ENCODE assay signal across 9 mouse cellular contexts in genomic region chr8:70763354-70763753, GRCm38 (mm10). TPM values are rescaled to one million over a fixed set of nuclear protein-coding genes. Genes with fewer than 3 reads are reported as not detected.
DNase-seq lines count a peak whose midpoint lies in the region; ATAC-seq and TF ChIP-seq lines count a peak whose summit lies in the region.
"Had no signal": no experiment of that assay in that cellular context is flagged by ENCODE, and none has a peak within 500 bp of the region (broad histone marks: within the 10 kb centered on the region; RNA-seq: fewer than 3 reads in every experiment).

No protein-coding gene starts in this region.

- H3K4me1 ChIP-seq in kidney, embryonic 16.5 days (ENCODE audit: insufficient read depth, low read length) = peaks cover 46% of the 10 kb centered on the region
- H3K4me1 ChIP-seq in G1E (ENCODE audit: insufficient read depth, low read depth, low read length) = peaks cover 90% of the 10 kb centered on the region
- peaks cover 27% of the 10 kb centered on the region for H3K4me1 ChIP-seq in cerebellum, adult 2 months (ENCODE audit: control insufficient read depth, insufficient read depth, low read length)
- H3K4me1 ChIP-seq in limb, embryonic 11.5 days (ENCODE audit: control insufficient read depth, insufficient read depth, low read length) = peaks cover 20% of the 10 kb centered on the region

- H3K27me3 ChIP-seq in kidney, embryonic 16.5 days (ENCODE audit: insufficient read depth, low read length) = no peaks in the 10 kb centered on the region
- H3K27me3 ChIP-seq in G1E (ENCODE audit: insufficient read depth, low read length) = no peaks in the 10 kb centered on the region
- H3K27me3 ChIP-seq in cerebellum, adult 2 months (ENCODE audit: control insufficient read depth, insufficient read depth, low read length) = no peaks in the 10 kb centered on the region
- H3K27me3 ChIP-seq in limb, embryonic 11.5 days (ENCODE audit: control insufficient read depth, insufficient read depth, low read length) = no peaks in the 10 kb centered on the region
- H3K27me3 ChIP-seq: embryonic facial prominence, embryonic 12.5 days had no signal

- H3K4me2 ChIP-seq in kidney, embryonic 16.5 days (replicated peaks; ENCODE audit: low read depth, low read length) = no peak overlapping the region
- H3K4me2 ChIP-seq in limb, embryonic 11.5 days (ENCODE audit: low read depth, severe bottlenecking) = no peak overlapping the region
- H3K4me2 ChIP-seq: embryonic facial prominence, embryonic 12.5 days had no signal

- 4% methylated on average over 3 of the region's 3 CpGs for WGBS in kidney, embryonic 16.5 days
- under 1% methylated on average over 3 of the region's 3 CpGs for WGBS in cerebellum, adult 2 months
- 3% methylated on average over 3 of the region's 3 CpGs for WGBS in limb, embryonic 11.5 days

- DNase-seq in kidney, adult 18-20 months = peak; percentile 69
- DNase-seq in G1E (ENCODE audit: low spot score) = no peak
- DNase-seq in cerebellum, adult 2 months = peak; percentile 50 to 72
- peak; percentile 82 for DNase-seq in limb, embryonic 11.5 days (ENCODE audit: low spot score)
- peak; percentile 83 to 88 for DNase-seq in spleen, postnatal 10 days (ENCODE audit: low spot score in 2 of 2)
- DNase-seq in ovary, adult 18-20 months (ENCODE audit: low spot score) = no peak

- TF ChIP-seq CTCF in G1E (IDR thresholded peaks at IDR 0.05; ENCODE audit: low read depth, low read length) = peak; percentile 82
- TF ChIP-seq CTCF in cerebellum, adult 2 months (IDR thresholded peaks at IDR 0.05; ENCODE audit: borderline replicate concordance, insufficient read depth, low read depth, low read length) = peak; percentile 76

- no peak overlapping the region for H3K4me3 ChIP-seq in kidney, embryonic 16.5 days (ENCODE audit: low read length)
- peak overlapping the region; percentile 63; the same call in 1 of the 2 replicates for H3K4me3 ChIP-seq in G1E (ENCODE audit: low read depth, low read length)
- no peak overlapping the region for H3K4me3 ChIP-seq in cerebellum, adult 2 months (replicated peaks; ENCODE audit: insufficient read depth, low read depth, low read length)
- no peak overlapping the region for H3K4me3 ChIP-seq in limb, embryonic 11.5 days (ENCODE audit: low read depth, low read length)
- H3K4me3 ChIP-seq: embryonic facial prominence, embryonic 12.5 days had no signal

- no peaks in the 10 kb centered on the region for H3K9me3 ChIP-seq in kidney, embryonic 16.5 days (ENCODE audit: low read length)
- no peaks in the 10 kb centered on the region for H3K9me3 ChIP-seq in G1E (replicated peaks)
- H3K9me3 ChIP-seq in limb, embryonic 11.5 days (ENCODE audit: control insufficient read depth, low read length) = no peaks in the 10 kb centered on the region
- H3K9me3 ChIP-seq: embryonic facial prominence, embryonic 12.5 days had no signal

- ATAC-seq in kidney, embryonic 16.5 days (ENCODE audit: low FRiP score, low TSS enrichment) = no peak
- ATAC-seq in G1E (ENCODE audit: extremely low read depth, insufficient number of reproducible peaks, low FRiP score, poor library complexity, severe bottlenecking) = no peak
- ATAC-seq in limb, embryonic 11.5 days (ENCODE audit: insufficient number of reproducible peaks, low FRiP score, low TSS enrichment, low read depth) = no peak
- ATAC-seq in megakaryocyte, adult 5-6 weeks (ENCODE audit: poor library complexity, severe bottlenecking) = no peak

- no peak overlapping the region for H3K27ac ChIP-seq in kidney, embryonic 16.5 days (ENCODE audit: low read length)
- no peak overlapping the region for H3K27ac ChIP-seq in cerebellum, adult 2 months (ENCODE audit: insufficient read depth, low read length)
- H3K27ac ChIP-seq in limb, embryonic 11.5 days (replicated peaks; ENCODE audit: low read depth, low read length) = no peak overlapping the region
- H3K27ac ChIP-seq: embryonic facial prominence, embryonic 12.5 days had no signal

- no peak overlapping the region for H3K9ac ChIP-seq in kidney, embryonic 16.5 days (replicated peaks; ENCODE audit: low read length)
- H3K9ac ChIP-seq in limb, embryonic 11.5 days (ENCODE audit: low read length) = no peak overlapping the region
- H3K9ac ChIP-seq: embryonic facial prominence, embryonic 12.5 days had no signal

- peaks cover 11% of the 10 kb centered on the region for H3K36me3 ChIP-seq in kidney, embryonic 16.5 days (ENCODE audit: insufficient read depth, low read length)
- peaks cover 62% of the 10 kb centered on the region for H3K36me3 ChIP-seq in G1E (replicated peaks)
- peaks cover 7% of the 10 kb centered on the region for H3K36me3 ChIP-seq in limb, embryonic 11.5 days (ENCODE audit: control insufficient read depth, insufficient read depth, low read length)

- TF ChIP-seq POLR2A in cerebellum, adult 2 months (IDR thresholded peaks at IDR 0.05; ENCODE audit: borderline replicate concordance, insufficient read depth, low read length) = no peak

RNA-seq across cellular contexts. Expression of gene Mpv17l2, which starts 2.6 kb away (rescaled TPM):
- polyA plus RNA-seq in kidney, embryonic 16.5 days (2015; fragmentation: Nextera tagmentation; extraction: Ambion mirVana) = 57.0 and 60.4 TPM in 2 replicates
- 63.1 and 67.1 TPM in 2 replicates for total RNA-seq in G1E (2014; fragmentation: Nextera tagmentation)
- 13.5 and 13.9 TPM in 2 replicates for total RNA-seq in G1E (2017)
- 89.1 and 101 TPM in 2 replicates for polyA plus RNA-seq in G1E (2012)
- 81.1 and 83.4 TPM in 2 replicates for polyA plus RNA-seq in cerebellum, adult 2 months (2012; rRNA removed)
- 23.1 and 23.6 TPM in 2 replicates for polyA plus RNA-seq in limb, embryonic 11.5 days (2014; fragmentation: Nextera tagmentation; extraction: Ambion mirVana)
- total RNA-seq in megakaryocyte, adult 5-6 weeks (2015) = 34.4 and 44.7 TPM in 2 replicates
- total RNA-seq in megakaryocyte, adult 5-6 weeks (2017) = 8.4 and 15.9 TPM in 2 replicates

RNA-seq across cellular contexts. Expression of gene Rab3a, which starts 8.9 kb away (rescaled TPM):
- polyA plus RNA-seq in kidney, embryonic 16.5 days (2015; fragmentation: Nextera tagmentation; extraction: Ambion mirVana) = 20.9 and 22.0 TPM in 2 replicates
- total RNA-seq in G1E (2014; fragmentation: Nextera tagmentation) (11.2 and 11.4 TPM in 2 replicates), G1E (2017) (4.6 and 7.0 TPM in 2 replicates)
- polyA plus RNA-seq in G1E (2012) = 10.8 and 15.4 TPM in 2 replicates
- 1,156 and 1,176 TPM in 2 replicates for polyA plus RNA-seq in cerebellum, adult 2 months (2012; rRNA removed)
- polyA plus RNA-seq in limb, embryonic 11.5 days (2014; fragmentation: Nextera tagmentation; extraction: Ambion mirVana) = 11.6 and 12.3 TPM in 2 replicates
- 3.3 and 5.8 TPM in 2 replicates for total RNA-seq in megakaryocyte, adult 5-6 weeks (2015)
- total RNA-seq in megakaryocyte, adult 5-6 weeks (2017) = 2.1 and 5.1 TPM in 2 replicates

RNA-seq across cellular contexts. Expression of gene Pik3r2, which starts 13.2 kb away (rescaled TPM):
- polyA plus RNA-seq in kidney, embryonic 16.5 days (2015; fragmentation: Nextera tagmentation; extraction: Ambion mirVana) = 72.8 and 77.3 TPM in 2 replicates
- total RNA-seq in G1E (2014; fragmentation: Nextera tagmentation) = 7.1 and 16.3 TPM in 2 replicates
- 11.8 and 13.3 TPM in 2 replicates for total RNA-seq in G1E (2017)
- polyA plus RNA-seq in G1E (2012) = 55.0 and 68.8 TPM in 2 replicates
- 150 and 158 TPM in 2 replicates for polyA plus RNA-seq in cerebellum, adult 2 months (2012; rRNA removed)
- polyA plus RNA-seq in limb, embryonic 11.5 days (2014; fragmentation: Nextera tagmentation; extraction: Ambion mirVana) = 46.9 and 48.3 TPM in 2 replicates
- 4.6 and 5.0 TPM in 2 replicates for total RNA-seq in megakaryocyte, adult 5-6 weeks (2015)
- 14.7 and 14.9 TPM in 2 replicates for total RNA-seq in megakaryocyte, adult 5-6 weeks (2017)

RNA-seq across cellular contexts. Expression of gene Pde4c, which starts 39.8 kb away (rescaled TPM):
- 8.8 and 11.6 TPM in 2 replicates for polyA plus RNA-seq in kidney, embryonic 16.5 days (2015; fragmentation: Nextera tagmentation; extraction: Ambion mirVana)
- total RNA-seq in G1E (2014; fragmentation: Nextera tagmentation) (0.83 TPM in 1 of 2 replicates, not detected in the other), G1E (2017) (0.22 TPM in 1 of 2 replicates, not detected in the other)
- 0.41 and 0.95 TPM in 2 replicates for polyA plus RNA-seq in G1E (2012)
- 2.5 and 3.0 TPM in 2 replicates for polyA plus RNA-seq in cerebellum, adult 2 months (2012; rRNA removed)
- 0.08 and 0.13 TPM in 2 replicates for polyA plus RNA-seq in limb, embryonic 11.5 days (2014; fragmentation: Nextera tagmentation; extraction: Ambion mirVana)
- total RNA-seq in megakaryocyte, adult 5-6 weeks (2015) = not detected in 2 replicates
- total RNA-seq in megakaryocyte, adult 5-6 weeks (2017) = not detected in 2 replicates

RNA-seq across cellular contexts. Expression of gene Mast3, which starts 41.5 kb away (rescaled TPM):
- polyA plus RNA-seq in kidney, embryonic 16.5 days (2015; fragmentation: Nextera tagmentation; extraction: Ambion mirVana) = 16.2 and 16.3 TPM in 2 replicates
- total RNA-seq in G1E (2014; fragmentation: Nextera tagmentation) (79.8 and 104 TPM in 2 replicates), G1E (2017) (15.7 and 18.9 TPM in 2 replicates)
- polyA plus RNA-seq in G1E (2012) = 323 and 357 TPM in 2 replicates
- polyA plus RNA-seq in cerebellum, adult 2 months (2012; rRNA removed) = 69.5 and 70.4 TPM in 2 replicates
- 11.7 and 14.6 TPM in 2 replicates for polyA plus RNA-seq in limb, embryonic 11.5 days (2014; fragmentation: Nextera tagmentation; extraction: Ambion mirVana)
- total RNA-seq in megakaryocyte, adult 5-6 weeks (2015) = 56.2 and 65.4 TPM in 2 replicates
- total RNA-seq in megakaryocyte, adult 5-6 weeks (2017) = 14.4 and 24.6 TPM in 2 replicates

Comparison
In these comparisons a context has a peak if more than half of its experiments do, and no peak if none do; other contexts are left out.
1. DNase-seq: peak in kidney, adult 18-20 months (single experiment), cerebellum, adult 2 months (2 of 2), limb, embryonic 11.5 days (single experiment) and spleen, postnatal 10 days (2 of 2); none in G1E (single experiment) and ovary, adult 18-20 months (single experiment).
2. RNA of gene Rab3a, which starts 8.9 kb away (polyA plus RNA-seq): 1,156 to 1,176 TPM in cerebellum, adult 2 months; 20.9 to 22.0 TPM in kidney, embryonic 16.5 days, 11.6 to 12.3 TPM in limb, embryonic 11.5 days and 10.8 to 15.4 TPM in G1E; every median in the first group is over 10 times any median in the second.